Mouse (Mus musculus): Measurements from ENCODE around the gene Cym.

Cym gene

DNA sequence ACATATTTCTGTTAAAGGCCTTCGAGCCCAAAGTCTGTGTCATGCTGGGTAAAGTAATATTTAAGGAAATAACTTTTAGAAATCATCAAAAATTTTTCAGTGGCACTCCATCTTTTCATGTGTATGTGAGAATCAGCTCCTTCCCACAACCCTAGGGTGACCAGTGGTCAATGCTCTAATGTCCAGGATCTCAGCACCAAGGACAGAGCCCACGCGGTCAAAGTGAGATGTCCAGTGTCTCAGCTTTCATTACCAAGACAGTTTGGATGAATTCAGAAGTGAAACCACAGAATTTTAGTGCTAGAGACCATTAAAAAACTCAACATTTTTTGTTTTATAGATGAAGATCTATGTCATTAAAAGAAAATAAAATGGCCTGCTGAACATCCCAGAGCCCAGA, 49.6 kb downstream of the Cym start:
- no peak for DNase-seq (ENCODE audit: low read depth, low spot score)

DNA sequence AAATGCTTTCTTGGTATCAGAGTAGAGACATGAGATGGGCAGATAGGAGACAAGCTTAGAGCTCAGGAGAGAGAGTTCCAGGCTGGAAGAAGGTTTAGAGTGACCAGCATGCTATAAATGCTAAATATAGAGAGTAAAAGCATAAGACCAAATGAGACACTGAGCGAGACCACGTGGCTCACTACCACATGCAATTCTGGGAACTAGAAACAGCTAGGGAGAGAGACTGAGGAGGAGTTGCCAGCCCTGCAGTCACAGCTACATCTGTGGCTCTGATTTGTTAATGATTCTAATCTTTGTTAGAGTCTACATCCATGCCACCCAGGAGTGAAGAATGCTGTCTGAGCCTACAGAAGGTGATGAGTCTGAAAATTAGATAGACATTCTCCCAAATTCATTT, 52.0 kb downstream of the Cym start:
- no peak for DNase-seq (ENCODE audit: low read depth, low spot score)

DNA sequence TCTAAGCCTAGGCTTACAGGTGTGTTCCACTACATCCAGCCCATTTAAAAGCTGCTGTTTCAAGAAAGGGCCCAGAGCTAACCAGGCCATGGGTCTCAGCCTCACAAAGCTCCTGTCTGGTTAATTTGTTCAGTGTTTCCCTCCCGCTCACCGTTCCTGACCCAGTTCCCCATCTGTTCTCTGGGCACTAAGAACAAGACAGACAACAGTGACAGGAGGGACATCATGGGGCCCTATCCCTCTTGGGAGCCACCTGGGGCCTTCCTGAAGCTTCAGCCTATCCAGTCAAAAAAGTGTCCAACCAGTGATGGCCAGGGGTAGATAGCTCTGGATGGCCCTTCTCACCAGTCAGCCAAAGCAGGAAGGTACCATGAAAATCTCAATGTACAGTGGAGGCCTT, 58.8 kb downstream of the Cym start:
- DNase-seq (ENCODE audit: low read depth, low spot score): no peak

All from c-Kit-negative CD71-positive TER-119-positive erythroid progenitor cells, embryonic 14.5 days (primary cell).